Mouse (Mus musculus): ENCODE measurements around the gene Eif4g3.

- no peak for TF ChIP-seq UBTF (IDR thresholded peaks at IDR 0.05; ENCODE audit: borderline replicate concordance, insufficient read depth, low read depth, low read length)
- no peak for TF ChIP-seq POLR2AphosphoS2 (IDR thresholded peaks at IDR 0.05; ENCODE audit: low read length)
Measured at GRCm38 (mm10) chr4:138067858-138068257, 75.0 kb downstream of the Eif4g3 start.
